Mouse (Mus musculus) MEL (cell line): ENCODE measurements around the gene Wdr62. TPM values are rescaled to one million over a fixed set of nuclear protein-coding genes. Genes with fewer than 3 reads are reported as not detected.
A peak's percentile ranks its signal among the peaks of the same experiment; 100 is the strongest.

Experiments
- DNase-seq: peaks from one replicate; pipeline ENCODE4 v3.0.0; 2011; ENCODE audit warnings: low read depth, low spot score
- H3K27ac ChIP-seq: 2 replicates; pipeline ENCODE4 v1.5.1; 2012; ENCODE audit warnings: low read depth, mild to moderate bottlenecking, control low read depth, low read length, moderate library complexity; ENCODE audit not compliant: control insufficient read depth
- H3K27me3 ChIP-seq, 2 experiments: fragments of 150-350 bp in 1 of 2; sonication (generic) in 1 of 2; 2 replicates each; pipeline ENCODE4 v1.6.1; 2012; ENCODE audit warnings: low read length in 2 of 2, mild to moderate bottlenecking in 2 of 2, improper control_type of control experiment in 1 of 2, moderate library complexity in 1 of 2; ENCODE audit not compliant: insufficient read depth in 2 of 2, control insufficient read depth in 1 of 2
- H3K36me3 ChIP-seq, 2 experiments: 2 replicates each; pipeline ENCODE4 v1.6.1; 2012 to 2014; ENCODE audit warnings: low read length in 2 of 2, improper control_type of control experiment in 1 of 2, inconsistent platforms in 1 of 2, mild to moderate bottlenecking in 1 of 2; ENCODE audit not compliant: insufficient read depth in 2 of 2, control insufficient read depth in 1 of 2
- H3K4me1 ChIP-seq, 2 experiments: fragments of 150-350 bp in 1 of 2; sonication (generic) in 1 of 2; 2 replicates each; pipeline ENCODE4 v1.6.1; 2012; ENCODE audit warnings: low read length in 2 of 2, improper control_type of control experiment in 1 of 2, mild to moderate bottlenecking in 1 of 2; ENCODE audit not compliant: insufficient read depth in 2 of 2, control insufficient read depth in 1 of 2
- H3K4me3 ChIP-seq, 2 experiments: fragments of 150-350 bp in 1 of 2; sonication (generic) in 1 of 2; 2 replicates each; pipeline ENCODE4 v1.5.1; 2012; ENCODE audit warnings: low read depth in 2 of 2, low read length in 2 of 2, mild to moderate bottlenecking in 2 of 2, moderate library complexity in 2 of 2, control low read depth in 1 of 2, improper control_type of control experiment in 1 of 2; ENCODE audit not compliant: control insufficient read depth in 1 of 2, insufficient read depth in 1 of 2
- H3K79me2 ChIP-seq: 2 replicates; pipeline ENCODE4 v1.6.1; 2012; ENCODE audit warnings: mild to moderate bottlenecking, low read length, moderate library complexity; ENCODE audit not compliant: control insufficient read depth, poor library complexity, insufficient read depth
- H3K9ac ChIP-seq: 2 replicates; pipeline ENCODE4 v1.6.1; 2012; ENCODE audit warnings: low read depth, mild to moderate bottlenecking, control low read depth, low read length, moderate library complexity; ENCODE audit not compliant: control insufficient read depth, poor library complexity, severe bottlenecking
- H3K9me3 ChIP-seq: fragments of 150-350 bp; sonication (generic); replicated peaks from 2 replicates; pipeline ENCODE4 v1.6.1; 2012; ENCODE audit warnings: mild to moderate bottlenecking, low read length, improper control_type of control experiment, moderate library complexity; ENCODE audit not compliant: insufficient read depth
- BHLHE40 ChIP-seq: IDR thresholded peaks from 2 replicates; pipeline ENCODE4 v1.6.1; 2012; ENCODE audit warnings: low read depth, mild to moderate bottlenecking, inconsistent platforms, low read length, improper control_type of control experiment, borderline replicate concordance
- CHD1 ChIP-seq: IDR thresholded peaks from 2 replicates; pipeline ENCODE4 v1.6.1; 2012; ENCODE audit warnings: low read depth, mild to moderate bottlenecking, inconsistent platforms, low read length, improper control_type of control experiment
- CHD2 ChIP-seq: IDR thresholded peaks from 2 replicates; pipeline ENCODE4 v1.6.1; 2011; ENCODE audit warnings: low read length, improper control_type of control experiment
- CTCF ChIP-seq, 3 experiments: IDR thresholded peaks in 2 of 3; conservative IDR thresholded peaks in 1 of 3; 2 replicates each; pipeline ENCODE4 v1.5.1; 2011 to 2012; ENCODE audit warnings: low read length in 3 of 3, low read depth in 2 of 3, mild to moderate bottlenecking in 2 of 3, improper control_type of control experiment in 1 of 3, inconsistent platforms in 1 of 3, mixed read lengths in 1 of 3, moderate library complexity in 1 of 3; ENCODE audit not compliant: control insufficient read depth in 1 of 3, insufficient read depth in 1 of 3, poor library complexity in 1 of 3, severe bottlenecking in 1 of 3
- E2F4 ChIP-seq: IDR thresholded peaks from 2 replicates; pipeline ENCODE4 v1.6.1; 2011; ENCODE audit warnings: low read depth, low read length, improper control_type of control experiment, borderline replicate concordance
- ELF1 ChIP-seq: IDR thresholded peaks from 2 replicates; pipeline ENCODE4 v1.6.1; 2014; ENCODE audit warnings: low read depth, mild to moderate bottlenecking, inconsistent platforms, low read length, improper control_type of control experiment, moderate library complexity
- EP300 ChIP-seq, 2 experiments: IDR thresholded peaks; 2 replicates each; pipeline ENCODE4 v1.6.1; 2011; ENCODE audit warnings: improper control_type of control experiment in 2 of 2, low read length in 2 of 2, low read depth in 1 of 2, mild to moderate bottlenecking in 1 of 2
- ETS1 ChIP-seq: IDR thresholded peaks from 2 replicates; pipeline ENCODE4 v1.6.1; 2012; ENCODE audit warnings: low read depth, mild to moderate bottlenecking, inconsistent platforms, low read length, improper control_type of control experiment, moderate library complexity
- GABPA ChIP-seq: IDR thresholded peaks from 2 replicates; pipeline ENCODE4 v1.6.1; 2012; ENCODE audit warnings: low read depth, mild to moderate bottlenecking, inconsistent platforms, low read length, improper control_type of control experiment, moderate library complexity
- GATA1 ChIP-seq: IDR thresholded peaks from 2 replicates; pipeline ENCODE4 v1.6.1; 2011; ENCODE audit warnings: low read depth, low read length, improper control_type of control experiment
- HCFC1 ChIP-seq: IDR thresholded peaks from 2 replicates; pipeline ENCODE4 v1.6.1; 2012; ENCODE audit warnings: low read depth, mild to moderate bottlenecking, inconsistent platforms, low read length, improper control_type of control experiment, moderate library complexity
- JUND ChIP-seq: IDR thresholded peaks from 2 replicates; pipeline ENCODE4 v1.6.1; 2011; ENCODE audit warnings: low read depth, mild to moderate bottlenecking, improper control_type of control experiment, low read length
- KAT2A ChIP-seq: conservative IDR thresholded peaks from 2 replicates; pipeline ENCODE4 v1.6.1; 2012; ENCODE audit warnings: low read depth, low read length, improper control_type of control experiment, inconsistent platforms
- MAFK ChIP-seq: IDR thresholded peaks from 2 replicates; pipeline ENCODE4 v1.6.1; 2011; ENCODE audit warnings: low read depth, mild to moderate bottlenecking, low read length, improper control_type of control experiment, borderline replicate concordance
- MAX ChIP-seq: IDR thresholded peaks from 2 replicates; pipeline ENCODE4 v1.6.1; 2011; ENCODE audit warnings: low read length, improper control_type of control experiment
- MAZ ChIP-seq: IDR thresholded peaks from 2 replicates; pipeline ENCODE4 v1.6.1; 2012; ENCODE audit warnings: low read depth, mild to moderate bottlenecking, inconsistent platforms, low read length, improper control_type of control experiment
- MEF2A ChIP-seq: IDR thresholded peaks from 2 replicates; pipeline ENCODE4 v1.6.1; 2014; ENCODE audit warnings: low read depth, mild to moderate bottlenecking, inconsistent platforms, low read length, improper control_type of control experiment; ENCODE audit not compliant: poor library complexity, insufficient replicate concordance, severe bottlenecking; ENCODE audit errors: extremely low read depth
- MXI1 ChIP-seq: IDR thresholded peaks from 2 replicates; pipeline ENCODE4 v1.6.1; 2011; ENCODE audit warnings: mild to moderate bottlenecking, low read depth, low read length, improper control_type of control experiment
- MYB ChIP-seq: IDR thresholded peaks from 2 replicates; pipeline ENCODE4 v1.6.1; 2011; ENCODE audit warnings: mild to moderate bottlenecking, low read depth, low read length, improper control_type of control experiment
- MYC ChIP-seq: IDR thresholded peaks from 2 replicates; pipeline ENCODE4 v1.6.1; 2011; ENCODE audit warnings: low read depth, mild to moderate bottlenecking, low read length, improper control_type of control experiment, moderate library complexity
- NELFE ChIP-seq: IDR thresholded peaks from 2 replicates; pipeline ENCODE4 v1.6.1; 2011; ENCODE audit warnings: low read depth, low read length, improper control_type of control experiment
- NRF1 ChIP-seq: IDR thresholded peaks from 2 replicates; pipeline ENCODE4 v1.6.1; 2014; ENCODE audit warnings: low read depth, mild to moderate bottlenecking, inconsistent platforms, low read length, improper control_type of control experiment, moderate library complexity; ENCODE audit not compliant: poor library complexity, insufficient read depth, severe bottlenecking
- POLR2A ChIP-seq, 2 experiments: IDR thresholded peaks; 2 replicates each; pipeline ENCODE4 v1.6.1; 2011 to 2012; ENCODE audit warnings: low read length in 2 of 2, mild to moderate bottlenecking in 2 of 2, control low read depth in 1 of 2, improper control_type of control experiment in 1 of 2, low read depth in 1 of 2, moderate library complexity in 1 of 2; ENCODE audit not compliant: control insufficient read depth in 1 of 2, insufficient read depth in 1 of 2, poor library complexity in 1 of 2
- POLR2AphosphoS2 ChIP-seq: IDR thresholded peaks from 2 replicates; pipeline ENCODE4 v1.6.1; 2011; ENCODE audit warnings: low read length, improper control_type of control experiment
- POLR2AphosphoS5 ChIP-seq: IDR thresholded peaks from 2 replicates; pipeline ENCODE4 v1.6.1; 2012; ENCODE audit warnings: low read depth, borderline replicate concordance, mild to moderate bottlenecking, inconsistent platforms, low read length, moderate library complexity, mixed read lengths
- RAD21 ChIP-seq: IDR thresholded peaks from 2 replicates; pipeline ENCODE4 v1.6.1; 2011; ENCODE audit warnings: mild to moderate bottlenecking, low read depth, low read length, improper control_type of control experiment
- RCOR1 ChIP-seq: IDR thresholded peaks from 2 replicates; pipeline ENCODE4 v1.6.1; 2012; ENCODE audit warnings: low read depth, mild to moderate bottlenecking, inconsistent platforms, low read length, improper control_type of control experiment
- SMC3 ChIP-seq: IDR thresholded peaks from 2 replicates; pipeline ENCODE4 v1.6.1; 2011; ENCODE audit warnings: low read depth, low read length, improper control_type of control experiment
- TAL1 ChIP-seq: IDR thresholded peaks from 2 replicates; pipeline ENCODE4 v1.6.1; 2012; ENCODE audit warnings: mild to moderate bottlenecking, inconsistent platforms, low read length, moderate library complexity, mixed read lengths
- TBP ChIP-seq: IDR thresholded peaks from 2 replicates; pipeline ENCODE4 v1.8.0; 2011; ENCODE audit warnings: low read depth, low read length, improper control_type of control experiment
- TCF12 ChIP-seq: IDR thresholded peaks from 2 replicates; pipeline ENCODE4 v1.6.1; 2014; ENCODE audit warnings: low read depth, mild to moderate bottlenecking, inconsistent platforms, low read length, improper control_type of control experiment, moderate library complexity
- UBTF ChIP-seq: IDR thresholded peaks from 2 replicates; pipeline ENCODE4 v1.6.1; 2012; ENCODE audit warnings: low read depth, mild to moderate bottlenecking, inconsistent platforms, low read length, improper control_type of control experiment, moderate library complexity, borderline replicate concordance; ENCODE audit not compliant: insufficient read depth
- USF1 ChIP-seq: IDR thresholded peaks from 2 replicates; pipeline ENCODE4 v1.6.1; 2014; ENCODE audit warnings: low read depth, mild to moderate bottlenecking, inconsistent platforms, low read length, improper control_type of control experiment, moderate library complexity
- USF2 ChIP-seq, 2 experiments: IDR thresholded peaks; 2 replicates each; pipeline ENCODE4 v1.6.1; 2011 to 2012; ENCODE audit warnings: improper control_type of control experiment in 2 of 2, low read length in 2 of 2, borderline replicate concordance in 1 of 2, inconsistent platforms in 1 of 2, low read depth in 1 of 2, mild to moderate bottlenecking in 1 of 2; ENCODE audit not compliant: insufficient read depth in 1 of 2
- ZKSCAN1 ChIP-seq: IDR thresholded peaks from 2 replicates; pipeline ENCODE4 v1.6.1; 2012; ENCODE audit warnings: low read depth, mild to moderate bottlenecking, inconsistent platforms, low read length, improper control_type of control experiment, moderate library complexity
- ZMIZ1 ChIP-seq: IDR thresholded peaks from 2 replicates; pipeline ENCODE4 v1.6.1; 2012; ENCODE audit warnings: low read depth, mild to moderate bottlenecking, inconsistent platforms, low read length, improper control_type of control experiment, moderate library complexity
- ZNF384 ChIP-seq: IDR thresholded peaks from 2 replicates; pipeline ENCODE4 v1.6.1; 2012; ENCODE audit warnings: low read depth, mild to moderate bottlenecking, inconsistent platforms, low read length, improper control_type of control experiment
- polyA plus RNA-seq, 2 experiments: library from polyadenylated mRNA; stranded (reverse) in 1 of 2; unstranded in 1 of 2; fragments of >175 nt in 1 of 2; fragments of >200 nt in 1 of 2; gene quantifications; 2 replicates each; pipeline versions ENCODE4 v1.2.1 to v1.2.4; 2012; ENCODE audit warnings: low replicate concordance in 2 of 2, low read depth in 1 of 2; ENCODE audit not compliant: insufficient read length in 2 of 2, insufficient read depth in 1 of 2, missing spikeins in 1 of 2
- total RNA-seq: library from RNA; depleted of rRNA; stranded (reverse); fragments of 300-350 nt; gene quantifications from 2 replicates; pipeline ENCODE4 v1.2.3, GENCODE M21; 2012

Gene Wdr62
- total and polyA plus RNA-seq, 3 experiments: 6.5 to 44.8 (median 30.5) TPM

GRCm38 (mm10) chr7:30280670-30281138 is 485 bp upstream of the Wdr62 start:
- H3K27ac ChIP-seq: peak overlapping the region; percentile 96
- H3K36me3 ChIP-seq: peaks cover 0 to 11% of the 10 kb centered on the region in 2 experiments; a peak in 2 of 4 replicates
- H3K4me1 ChIP-seq: peaks cover 0 to 8% of the 10 kb centered on the region in 2 experiments; a peak in 1 of 4 replicates
- peaks cover 10% of the 10 kb centered on the region for H3K79me2 ChIP-seq
- no peaks in the 10 kb centered on the region for H3K27me3 ChIP-seq
- DNase-seq: peak; percentile 94
- no peaks in the 10 kb centered on the region for H3K9me3 ChIP-seq
- H3K9ac ChIP-seq: peak overlapping the region; percentile 71
- H3K4me3 ChIP-seq: peak overlapping the region; percentile 71 to 80
- peak; percentile 99 for TF ChIP-seq MAX
- no peak; the same call in none of the 2 replicates for TF ChIP-seq ETS1
- peak; percentile 98 for TF ChIP-seq USF1
- no peak for TF ChIP-seq MYB
- TF ChIP-seq ELF1: no peak; the same call in none of the 2 replicates
- no peak; the same call in 1 of the 2 replicates for TF ChIP-seq ZMIZ1
- no peak for TF ChIP-seq RCOR1
- no peak for TF ChIP-seq HCFC1
- no peak for TF ChIP-seq UBTF
- no peak for TF ChIP-seq MEF2A
- no peak for TF ChIP-seq EP300 (IDR thresholded peaks at IDR 0.05; ENCODE audit: low read depth in 1 of 2, low read length in 2 of 2)
- TF ChIP-seq POLR2AphosphoS2: no peak
- peak; percentile 79 for TF ChIP-seq MYC
- peak; percentile 54 to 88; a peak in 3 of 4 replicates for TF ChIP-seq USF2 (IDR thresholded peaks at IDR 0.05; ENCODE audit: borderline replicate concordance in 1 of 2, insufficient read depth in 1 of 2, low read depth in 1 of 2, low read length in 2 of 2)
- no peak for TF ChIP-seq JUND
- TF ChIP-seq ZKSCAN1: no peak
- TF ChIP-seq MAZ: no peak
- no peak for TF ChIP-seq CTCF (IDR thresholded peaks at IDR 0.05 in 2 of 3, conservative IDR thresholded peaks at IDR 0.05 in 1 of 3; ENCODE audit: control insufficient read depth in 1 of 3, insufficient read depth in 1 of 3, low read depth in 2 of 3, low read length in 3 of 3, poor library complexity in 1 of 3, severe bottlenecking in 1 of 3)
- no peak for TF ChIP-seq GABPA
- no peak; the same call in 1 of the 2 replicates for TF ChIP-seq CHD1
- no peak for TF ChIP-seq RAD21
- TF ChIP-seq MXI1: peak; percentile 83; the same call in 1 of the 2 replicates
- TF ChIP-seq TCF12: 0 out of 2 replicates have a peak, but pooled peaks have one; percentile 32
- no peak for TF ChIP-seq POLR2A (IDR thresholded peaks at IDR 0.05; ENCODE audit: control insufficient read depth in 1 of 2, insufficient read depth in 1 of 2, low read depth in 1 of 2, low read length in 2 of 2, poor library complexity in 1 of 2)
- no peak for TF ChIP-seq ZNF384
- no peak for TF ChIP-seq KAT2A
- TF ChIP-seq MAFK: peak; percentile 67; the same call in 1 of the 2 replicates
- TF ChIP-seq TAL1: no peak
- TF ChIP-seq BHLHE40: peak; percentile 79; the same call in 1 of the 2 replicates
- TF ChIP-seq CHD2: no peak; the same call in 1 of the 2 replicates
- TF ChIP-seq TBP: no peak
- TF ChIP-seq E2F4: no peak
- no peak for TF ChIP-seq SMC3
- TF ChIP-seq NELFE: no peak
- TF ChIP-seq POLR2AphosphoS5: no peak
- no peak for TF ChIP-seq GATA1
- peak; percentile 74 for TF ChIP-seq NRF1
